Mouse (Mus musculus) liver, postnatal 0 days (tissue): Measurements from ENCODE around the gene Ttc23. TPM values are rescaled to one million over a fixed set of nuclear protein-coding genes. Genes with fewer than 3 reads are reported as not detected.

Experiments
- ATAC-seq: fragments of 200-750 bp; cut with Nextera tagmentation; 2 replicates; pipeline ENCODE4 v1.8.0; 2017; ENCODE audit warnings: mild to moderate bottlenecking, moderate library complexity
- DNase-seq: peaks from one replicate; pipeline ENCODE4 v3.0.0-alpha.2; 2016
- H3K27ac ChIP-seq: fragments of 300-500 bp; sonication (generic); 2 replicates; pipeline ENCODE4 v1.5.1; 2014; ENCODE audit warnings: antibody characterized with exemption, moderate library complexity, mild to moderate bottlenecking, low read depth
- H3K27me3 ChIP-seq: fragments of 300-500 bp; sonication (generic); 2 replicates; pipeline ENCODE4 v1.6.1; 2014; ENCODE audit warnings: low read length, control low read depth, mixed read lengths; ENCODE audit not compliant: insufficient read depth
- H3K36me3 ChIP-seq: fragments of 300-500 bp; sonication (generic); replicated peaks from 2 replicates; pipeline ENCODE4 v1.6.1; 2014; ENCODE audit warnings: mild to moderate bottlenecking, control low read depth, low read length, moderate library complexity, mixed read lengths; ENCODE audit not compliant: insufficient read depth
- H3K4me1 ChIP-seq: fragments of 300-500 bp; sonication (generic); 2 replicates; pipeline ENCODE4 v1.6.1; 2014; ENCODE audit warnings: antibody characterized with exemption, mild to moderate bottlenecking, control low read depth; ENCODE audit not compliant: insufficient read depth
- H3K4me2 ChIP-seq: fragments of 300-500 bp; sonication (generic); 2 replicates; pipeline ENCODE4 v1.6.1; 2014; ENCODE audit warnings: low read depth, mild to moderate bottlenecking, low read length, moderate library complexity, mixed read lengths
- H3K4me3 ChIP-seq: fragments of 300-500 bp; sonication (generic); 2 replicates; pipeline ENCODE4 v1.5.1; 2014; ENCODE audit warnings: low read depth, low read length
- H3K9ac ChIP-seq: fragments of 300-500 bp; sonication (generic); replicated peaks from 2 replicates; pipeline ENCODE4 v1.6.1; 2014; ENCODE audit warnings: mild to moderate bottlenecking, moderate library complexity
- H3K9me3 ChIP-seq: fragments of 300-500 bp; sonication (generic); 2 replicates; pipeline ENCODE4 v1.6.1; 2016; ENCODE audit warnings: mild to moderate bottlenecking, control low read depth, low read length, mixed read lengths
- CTCF ChIP-seq: sonication (generic); IDR thresholded peaks from 2 replicates; pipeline ENCODE4 v1.5.1; 2016; ENCODE audit warnings: antibody characterized with exemption, low read depth
- EP300 ChIP-seq: IDR thresholded peaks from 2 replicates; pipeline ENCODE4 v1.6.1; 2016; ENCODE audit warnings: antibody characterized with exemption, low read depth, mild to moderate bottlenecking
- whole genome bisulfite sequencing: fragments of 180-500 bp; shearing (Covaris S2); extraction: QIAGEN DNeasy Blood & Tissue Kit; methylation state at CpG from one replicate; pipeline ENCODE4 v1.1.7; 2014; ENCODE audit not compliant: insufficient replicate concordance; 5-methylcytosine and 5-hydroxymethylcytosine counted together
- polyA plus RNA-seq: library from polyadenylated mRNA; unstranded; fragments of >200 nt; fragmentation: Nextera tagmentation; extraction: Ambion mirVana; gene quantifications from 2 replicates; pipeline ENCODE4 v1.2.1, GENCODE M21; 2015

Ttc23 gene
- polyA plus RNA-seq, 1 experiment from 2014 or later, result 8.4 TPM

DNA sequence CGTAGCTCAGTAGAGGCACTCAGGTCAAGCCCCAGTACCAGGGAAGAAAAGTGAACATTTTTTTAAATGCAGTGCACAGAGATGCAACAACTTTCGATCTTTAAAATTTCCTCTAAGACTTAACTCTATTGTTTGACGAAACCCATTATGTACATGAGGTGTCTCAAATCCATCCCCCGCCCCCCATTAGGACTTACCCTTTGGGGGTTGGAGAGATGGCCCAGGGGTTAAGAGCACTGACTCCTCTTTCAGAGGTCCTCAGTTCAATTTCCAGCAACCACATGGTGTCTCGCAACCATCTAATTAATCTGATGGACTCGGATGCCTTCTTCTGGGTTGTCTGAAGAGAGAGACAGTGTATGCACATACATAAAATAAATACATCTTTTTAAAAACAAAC lies 1.1 kb upstream of the Ttc23 start:
- peaks cover 6% of the 10 kb centered on the region; the same call in 1 of the 2 replicates for H3K4me1 ChIP-seq
- 20% methylated on average over 6 of the region's 6 CpGs for WGBS
- H3K9me3 ChIP-seq, result no peaks in the 10 kb centered on the region
- ATAC-seq (no peak), DNase-seq (no peak)
- H3K9ac ChIP-seq, result peak overlapping the region; percentile 82
- peak overlapping the region; percentile 70 for H3K4me3 ChIP-seq
- 0 out of 2 replicates have a peak, but pooled peaks cover under 1% of the 10 kb centered on the region for H3K36me3 ChIP-seq
- peak overlapping the region; percentile 74 for H3K4me2 ChIP-seq
- TF ChIP-seq EP300 (no peak), CTCF (no peak)
- no peaks in the 10 kb centered on the region for H3K27me3 ChIP-seq
- peak overlapping the region; percentile 90; the same call in 1 of the 2 replicates for H3K27ac ChIP-seq

DNA sequence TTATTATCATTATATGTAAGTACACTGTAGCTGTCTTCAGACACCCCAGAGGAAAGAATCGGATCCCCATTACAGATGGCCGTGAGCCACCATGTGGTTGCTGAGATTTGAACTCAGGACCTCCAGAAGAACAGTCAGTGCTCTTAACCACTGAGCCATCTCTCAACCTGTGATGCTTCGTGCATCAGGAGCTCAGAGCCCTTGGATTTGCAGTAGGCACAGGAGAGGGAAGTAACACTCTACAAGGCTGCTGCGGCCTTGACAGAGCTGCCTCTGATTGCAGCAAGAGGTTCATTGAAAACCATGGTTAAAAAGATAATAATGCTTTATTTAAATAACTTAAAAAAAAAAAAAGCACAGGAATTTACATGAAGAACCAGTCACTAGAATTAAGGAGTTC lies 1.2 kb downstream of the Ttc23 start:
- Histone ChIP-seq H3K4me2 (peak overlapping the region; percentile 63; the same call in 1 of the 2 replicates), H3K9me3 (no peaks in the 10 kb centered on the region), H3K27ac (no peak overlapping the region), H3K27me3 (no peaks in the 10 kb centered on the region), H3K4me1 (peaks cover 6% of the 10 kb centered on the region; the same call in 1 of the 2 replicates), H3K36me3 (no peaks in the 10 kb centered on the region), H3K9ac (no peak overlapping the region), H3K4me3 (no peak overlapping the region)
- no peak for DNase-seq
- no peak for TF ChIP-seq EP300
- no peak for TF ChIP-seq CTCF
- no peak for ATAC-seq
- WGBS, result 71% methylated on average over 4 of the region's 4 CpGs

- H3K9ac ChIP-seq, result no peak overlapping the region
- H3K4me2 ChIP-seq, result no peak overlapping the region
- DNase-seq (no peak), ATAC-seq (peak; percentile 66)
- H3K27me3 ChIP-seq, result no peaks in the 10 kb centered on the region
- H3K9me3 ChIP-seq, result no peaks in the 10 kb centered on the region
- H3K36me3 ChIP-seq, result no peaks in the 10 kb centered on the region
- 66% methylated on average over 5 of the region's 5 CpGs for WGBS
- peaks cover 10% of the 10 kb centered on the region; the same call in 1 of the 2 replicates for H3K4me1 ChIP-seq
- no peak overlapping the region for H3K27ac ChIP-seq
- no peak overlapping the region for H3K4me3 ChIP-seq
- TF ChIP-seq CTCF (no peak), EP300 (no peak; the same call in 1 of the 2 replicates)
Observed at GRCm38 (mm10) chr7:67652211-67652610, 5.0 kb downstream of the Ttc23 start.

DNA sequence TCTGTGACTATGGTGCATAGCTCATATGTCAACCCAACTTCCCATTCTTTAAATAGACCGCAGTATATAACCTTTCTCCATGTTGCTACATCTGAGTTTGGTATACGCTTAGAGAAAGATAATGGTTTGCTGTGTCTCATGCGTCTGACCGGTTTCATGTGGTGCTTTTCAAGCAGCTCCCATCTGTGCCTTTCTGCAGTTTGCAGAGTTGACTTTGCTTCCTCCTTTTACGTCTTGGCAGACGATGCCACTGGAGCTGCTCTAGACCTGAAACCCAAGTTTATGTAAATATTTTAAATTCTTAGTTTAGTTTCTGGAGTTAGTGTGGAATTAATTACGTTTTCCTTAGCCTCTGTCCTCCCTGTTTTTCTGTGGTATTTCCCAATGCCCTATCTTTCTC lies 7.5 kb downstream of the Ttc23 start:
- 65% methylated on average over 7 of the region's 7 CpGs for WGBS
- TF ChIP-seq CTCF (no peak), EP300 (no peak)
- Histone ChIP-seq H3K9ac (no peak overlapping the region), H3K4me2 (no peak overlapping the region), H3K27me3 (no peaks in the 10 kb centered on the region), H3K27ac (no peak overlapping the region), H3K4me3 (no peak overlapping the region), H3K4me1 (peaks cover 7% of the 10 kb centered on the region; the same call in 1 of the 2 replicates), H3K9me3 (no peaks in the 10 kb centered on the region), H3K36me3 (no peaks in the 10 kb centered on the region)
- no peak for ATAC-seq
- DNase-seq, result no peak

DNA sequence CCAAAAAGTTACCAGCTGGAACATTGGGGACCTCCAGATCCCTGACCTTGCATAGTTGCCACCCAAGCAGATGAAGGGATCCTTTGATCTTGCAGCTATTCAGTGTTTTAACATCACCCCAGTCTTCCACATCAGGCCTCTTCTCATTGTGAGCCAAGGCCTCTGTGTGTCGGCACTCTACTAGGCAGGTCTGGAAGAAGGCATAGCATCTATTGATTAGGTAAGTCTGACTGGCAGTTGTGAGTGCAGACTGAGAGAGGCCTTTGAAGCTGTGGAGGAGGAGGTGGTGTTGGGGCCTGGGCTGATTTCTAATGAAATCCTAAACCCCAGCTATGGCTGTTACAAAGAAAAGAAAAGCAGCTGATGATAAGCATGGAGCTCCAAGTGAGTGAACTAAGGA lies 8.0 kb downstream of the Ttc23 start:
- no peaks in the 10 kb centered on the region for H3K27me3 ChIP-seq
- DNase-seq (no peak), ATAC-seq (peak; percentile 91)
- H3K9me3 ChIP-seq, result no peaks in the 10 kb centered on the region
- TF ChIP-seq EP300 (no peak), CTCF (no peak)
- 45% methylated on average over 1 of the region's 1 CpGs for WGBS
- peak overlapping the region; percentile 44 for H3K4me2 ChIP-seq
- H3K4me1 ChIP-seq, result peaks cover 7% of the 10 kb centered on the region; the same call in 1 of the 2 replicates
- H3K9ac ChIP-seq, result peak overlapping the region; percentile 3; the same call in 1 of the 2 replicates
- peak overlapping the region; percentile 53; the same call in 1 of the 2 replicates for H3K27ac ChIP-seq
- peak overlapping the region; percentile 4; the same call in 1 of the 2 replicates for H3K4me3 ChIP-seq
- H3K36me3 ChIP-seq, result no peaks in the 10 kb centered on the region

DNA sequence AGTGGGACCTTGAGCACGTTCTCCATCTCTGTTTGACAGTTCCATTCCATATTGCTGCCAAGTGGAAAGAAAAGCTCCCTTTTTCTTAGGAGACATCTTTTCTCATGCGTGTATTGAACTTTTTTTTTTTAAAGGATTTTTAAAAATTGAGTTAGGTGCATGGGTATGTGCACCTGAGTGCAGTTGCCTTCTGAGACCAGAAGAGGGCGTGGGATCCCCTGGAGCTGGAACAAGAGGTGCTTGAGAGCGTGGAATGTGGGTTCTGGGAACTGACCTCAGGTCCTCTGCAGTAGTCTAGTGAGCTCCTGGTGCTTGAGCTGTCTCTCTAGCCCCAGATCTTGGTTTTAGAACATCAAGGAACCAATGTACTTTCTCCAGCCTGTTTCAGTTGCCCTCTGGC lies 10.9 kb downstream of the Ttc23 start:
- H3K4me3 ChIP-seq, result no peak overlapping the region
- no peak overlapping the region for H3K4me2 ChIP-seq
- H3K4me1 ChIP-seq, result peaks cover 11% of the 10 kb centered on the region; the same call in 1 of the 2 replicates
- H3K27me3 ChIP-seq, result no peaks in the 10 kb centered on the region
- no peak for ATAC-seq
- TF ChIP-seq EP300 (no peak), CTCF (0 out of 2 replicates have a peak, but pooled peaks have one; percentile 3)
- H3K36me3 ChIP-seq, result no peaks in the 10 kb centered on the region
- DNase-seq, result no peak
- H3K9me3 ChIP-seq, result no peaks in the 10 kb centered on the region
- H3K9ac ChIP-seq, result no peak overlapping the region
- H3K27ac ChIP-seq, result no peak overlapping the region
- WGBS, result 76% methylated on average over 4 of the region's 4 CpGs

- H3K4me1 ChIP-seq, result peaks cover 4% of the 10 kb centered on the region; the same call in 1 of the 2 replicates
- ATAC-seq (peak; percentile 84), DNase-seq (no peak)
- H3K27me3 ChIP-seq, result no peaks in the 10 kb centered on the region
- 58% methylated on average over 5 of the region's 5 CpGs for WGBS
- H3K4me3 ChIP-seq, result no peak overlapping the region
- H3K4me2 ChIP-seq, result no peak overlapping the region
- H3K27ac ChIP-seq, result no peak overlapping the region
- no peak for TF ChIP-seq CTCF
- TF ChIP-seq EP300, result no peak
- H3K9ac ChIP-seq, result no peak overlapping the region
- H3K9me3 ChIP-seq, result no peaks in the 10 kb centered on the region
- 0 out of 2 replicates have a peak, but pooled peaks cover 2% of the 10 kb centered on the region for H3K36me3 ChIP-seq
Observed at GRCm38 (mm10) chr7:67662424-67662823, 15.2 kb downstream of the Ttc23 start.
